Mouse (Mus musculus) lung, adult 2 months (tissue): Measurements from ENCODE around the gene Tsr1.

Experiments
- CTCF ChIP-seq: fragments of 200-500 bp; IDR thresholded peaks from 2 replicates; pipeline ENCODE4 v1.5.1; 2011; ENCODE audit warnings: mild to moderate bottlenecking, low read length, control low read depth; ENCODE audit not compliant: insufficient read depth
- POLR2A ChIP-seq: fragments of 200-500 bp; IDR thresholded peaks from 2 replicates; pipeline ENCODE4 v1.6.1; 2011; ENCODE audit warnings: low read depth, mild to moderate bottlenecking, control low read depth, low read length, borderline replicate concordance; ENCODE audit errors: extremely low read depth

DNA sequence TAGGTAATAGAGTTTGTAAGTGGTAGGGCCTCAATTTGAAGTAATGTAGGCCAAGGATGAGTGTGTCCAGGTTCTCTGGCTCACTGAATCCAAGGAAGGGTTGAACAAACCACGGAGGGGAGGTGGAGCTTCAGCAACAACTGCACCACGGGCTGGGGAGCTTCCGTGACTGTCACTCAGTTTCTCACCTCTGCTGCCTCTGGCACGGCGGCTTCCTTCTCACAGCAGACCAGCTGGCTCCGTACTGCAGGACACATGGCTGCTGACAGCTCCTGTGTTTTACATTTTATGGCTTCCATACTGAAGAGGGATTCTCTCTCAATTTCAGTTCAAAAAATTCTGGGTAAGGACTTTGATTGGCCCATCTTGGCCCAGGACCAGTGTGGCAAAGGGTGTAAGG lies 21.4 kb downstream of the Tsr1 start:
- TF ChIP-seq CTCF (no peak), POLR2A (no peak)
